Mouse (Mus musculus): ENCODE measurements around the gene Rapgef1. TPM values are rescaled to one million over a fixed set of nuclear protein-coding genes. Genes with fewer than 3 reads are reported as not detected.

Rapgef1 gene
- polyA plus RNA-seq, 1 experiment from 2014 or later = 11.3 TPM

DNA sequence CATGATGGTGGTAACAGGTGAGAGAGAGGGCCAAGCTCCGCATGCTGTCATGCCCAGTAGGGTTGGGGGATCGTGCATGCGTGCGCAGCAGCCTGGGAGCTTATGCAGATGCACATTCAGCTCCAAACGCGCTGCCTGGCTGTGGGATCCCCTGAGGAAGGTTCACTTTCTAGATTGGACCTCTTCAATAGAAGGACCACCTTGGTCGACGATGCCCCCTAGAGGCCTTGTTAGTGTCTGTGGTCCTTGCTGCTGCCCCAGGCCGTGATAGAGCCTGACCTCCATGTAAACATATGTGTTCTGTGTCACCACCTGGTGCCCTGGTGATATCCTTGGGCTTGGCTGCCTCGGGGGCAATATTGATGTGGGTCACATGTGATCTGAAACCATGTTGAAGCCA, 30.3 kb upstream of the Rapgef1 start:
- 25% methylated on average over 10 of the region's 10 CpGs for WGBS

GRCm38 (mm10) chr2:29591626-29592025, 27.9 kb upstream of the Rapgef1 start:
- H3K4me1 ChIP-seq (ENCODE audit: control insufficient read depth, insufficient read depth, low read length) = no peaks in the 10 kb centered on the region
- no peak overlapping the region for H3K27ac ChIP-seq (ENCODE audit: low read length)
- WGBS = 82% methylated on average over 6 of the region's 6 CpGs
- H3K4me2 ChIP-seq (ENCODE audit: low read depth, low read length) = no peak overlapping the region
- no peak overlapping the region for H3K4me3 ChIP-seq (ENCODE audit: low read length)
- H3K9ac ChIP-seq (ENCODE audit: low read length) = no peak overlapping the region
- no peaks in the 10 kb centered on the region for H3K9me3 ChIP-seq (replicated peaks; ENCODE audit: control insufficient read depth, low read length)
- 0 out of 2 replicates have a peak, but pooled peaks cover 3% of the 10 kb centered on the region for H3K27me3 ChIP-seq (ENCODE audit: control insufficient read depth, insufficient read depth, low read length)
- ATAC-seq (replicated peaks; ENCODE audit: extremely low read depth, insufficient read depth, low FRiP score) = no peak
- no peaks in the 10 kb centered on the region for H3K36me3 ChIP-seq (ENCODE audit: control insufficient read depth, insufficient read depth)

More for the DNA sequence above, 30.3 kb upstream of the Rapgef1 start:
- Histone ChIP-seq H3K36me3 (ENCODE audit: control insufficient read depth, insufficient read depth) (no peaks in the 10 kb centered on the region), H3K4me1 (ENCODE audit: control insufficient read depth, insufficient read depth, low read length) (no peaks in the 10 kb centered on the region), H3K9me3 (replicated peaks; ENCODE audit: control insufficient read depth, low read length) (no peaks in the 10 kb centered on the region), H3K27me3 (ENCODE audit: control insufficient read depth, insufficient read depth, low read length) (0 out of 2 replicates have a peak, but pooled peaks cover 3% of the 10 kb centered on the region), H3K4me3 (ENCODE audit: low read length) (no peak overlapping the region), H3K9ac (ENCODE audit: low read length) (no peak overlapping the region), H3K27ac (ENCODE audit: low read length) (no peak overlapping the region), H3K4me2 (ENCODE audit: low read depth, low read length) (no peak overlapping the region)
- ATAC-seq (replicated peaks; ENCODE audit: extremely low read depth, insufficient read depth, low FRiP score) = no peak

DNA sequence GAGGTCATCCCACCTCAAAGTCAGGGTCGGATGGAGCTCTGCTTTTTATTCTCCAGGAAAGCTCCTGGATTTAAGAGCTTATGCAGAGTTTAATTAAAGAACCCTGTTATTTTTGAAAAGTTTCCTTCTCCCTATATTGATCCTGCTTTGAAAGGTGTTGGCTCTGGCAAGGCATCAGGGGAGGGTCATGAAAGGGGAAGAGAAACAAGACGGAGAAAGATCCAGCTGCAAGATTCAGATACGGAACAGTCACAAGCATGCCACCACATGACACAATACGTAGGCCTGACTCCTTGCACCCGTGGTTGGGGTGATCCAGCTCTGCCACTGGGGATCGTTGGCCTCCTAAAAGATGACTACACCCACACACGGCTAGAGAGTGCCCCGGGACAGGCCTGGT, 27.0 kb upstream of the Rapgef1 start:
- ATAC-seq (replicated peaks; ENCODE audit: extremely low read depth, insufficient read depth, low FRiP score) = no peak
- Histone ChIP-seq H3K36me3 (ENCODE audit: control insufficient read depth, insufficient read depth) (no peaks in the 10 kb centered on the region), H3K27me3 (ENCODE audit: control insufficient read depth, insufficient read depth, low read length) (0 out of 2 replicates have a peak, but pooled peaks cover 3% of the 10 kb centered on the region), H3K9me3 (replicated peaks; ENCODE audit: control insufficient read depth, low read length) (no peaks in the 10 kb centered on the region), H3K9ac (ENCODE audit: low read length) (no peak overlapping the region), H3K4me2 (ENCODE audit: low read depth, low read length) (no peak overlapping the region), H3K27ac (ENCODE audit: low read length) (no peak overlapping the region), H3K4me1 (ENCODE audit: control insufficient read depth, insufficient read depth, low read length) (no peaks in the 10 kb centered on the region), H3K4me3 (ENCODE audit: low read length) (no peak overlapping the region)
- WGBS = 61% methylated on average over 8 of the region's 8 CpGs

DNA sequence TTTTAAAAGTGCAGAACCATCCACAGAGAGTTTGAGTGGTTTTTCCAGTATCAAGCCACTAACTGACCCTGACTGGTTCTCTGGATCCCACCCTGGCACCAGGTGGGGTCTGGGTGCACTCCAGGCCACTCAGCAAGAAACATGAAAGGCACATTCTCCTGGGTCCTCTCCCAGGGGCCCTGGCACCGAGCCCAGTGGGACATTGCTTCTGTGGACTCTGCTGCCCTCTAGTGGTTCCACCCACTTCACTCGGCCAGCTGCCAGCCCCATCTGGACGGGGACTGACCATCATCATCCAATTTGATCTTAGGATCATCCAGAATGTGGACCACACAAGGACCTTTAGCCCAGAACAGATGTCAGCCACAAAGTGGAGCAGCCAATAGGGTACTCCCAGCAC, 15.6 kb upstream of the Rapgef1 start:
- no peak for ATAC-seq (replicated peaks; ENCODE audit: extremely low read depth, insufficient read depth, low FRiP score)
- Histone ChIP-seq H3K27me3 (ENCODE audit: control insufficient read depth, insufficient read depth, low read length) (peaks cover 3% of the 10 kb centered on the region; the same call in 1 of the 2 replicates), H3K4me3 (ENCODE audit: low read length) (no peak overlapping the region), H3K27ac (ENCODE audit: low read length) (no peak overlapping the region), H3K36me3 (ENCODE audit: control insufficient read depth, insufficient read depth) (no peaks in the 10 kb centered on the region), H3K9ac (ENCODE audit: low read length) (no peak overlapping the region), H3K9me3 (replicated peaks; ENCODE audit: control insufficient read depth, low read length) (no peaks in the 10 kb centered on the region), H3K4me2 (ENCODE audit: low read depth, low read length) (no peak overlapping the region), H3K4me1 (ENCODE audit: control insufficient read depth, insufficient read depth, low read length) (0 out of 2 replicates have a peak, but pooled peaks cover 3% of the 10 kb centered on the region)
- whole genome bisulfite sequencing = 2% methylated on average over 3 of the region's 3 CpGs

DNA sequence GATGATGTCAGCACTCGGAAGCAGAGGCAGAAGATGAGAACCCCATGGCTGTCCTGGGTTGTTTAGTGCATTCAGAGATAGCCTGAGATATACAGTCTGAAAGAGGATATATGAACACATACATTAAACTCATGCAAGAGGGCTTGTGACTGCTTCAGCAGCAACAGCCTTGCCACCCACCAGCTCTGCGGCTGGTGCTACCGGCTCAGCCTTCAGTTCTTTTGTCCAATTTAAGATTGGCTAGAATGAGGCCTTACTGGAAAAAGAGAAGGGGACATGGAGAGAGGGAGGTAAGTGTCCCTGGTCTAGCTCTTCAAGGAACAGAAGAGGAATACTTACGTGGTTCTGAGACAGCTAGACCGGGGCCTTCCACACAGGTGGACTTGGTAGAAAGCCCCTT, 13.9 kb upstream of the Rapgef1 start:
- Histone ChIP-seq H3K27ac (ENCODE audit: low read length) (no peak overlapping the region), H3K4me3 (ENCODE audit: low read length) (no peak overlapping the region), H3K36me3 (ENCODE audit: control insufficient read depth, insufficient read depth) (no peaks in the 10 kb centered on the region), H3K4me1 (ENCODE audit: control insufficient read depth, insufficient read depth, low read length) (0 out of 2 replicates have a peak, but pooled peaks cover 3% of the 10 kb centered on the region), H3K4me2 (ENCODE audit: low read depth, low read length) (no peak overlapping the region), H3K27me3 (ENCODE audit: control insufficient read depth, insufficient read depth, low read length) (peaks cover 3% of the 10 kb centered on the region; the same call in 1 of the 2 replicates), H3K9ac (ENCODE audit: low read length) (no peak overlapping the region), H3K9me3 (replicated peaks; ENCODE audit: control insufficient read depth, low read length) (no peaks in the 10 kb centered on the region)
- WGBS = 84% methylated on average over 5 of the region's 5 CpGs
- ATAC-seq (replicated peaks; ENCODE audit: extremely low read depth, insufficient read depth, low FRiP score) = no peak

GRCm38 (mm10) chr2:29606460-29606859, 13.1 kb upstream of the Rapgef1 start:
- Histone ChIP-seq H3K27ac (ENCODE audit: low read length) (no peak overlapping the region), H3K4me2 (ENCODE audit: low read depth, low read length) (no peak overlapping the region), H3K9ac (ENCODE audit: low read length) (no peak overlapping the region), H3K36me3 (ENCODE audit: control insufficient read depth, insufficient read depth) (no peaks in the 10 kb centered on the region), H3K4me3 (ENCODE audit: low read length) (no peak overlapping the region), H3K27me3 (ENCODE audit: control insufficient read depth, insufficient read depth, low read length) (peaks cover 3% of the 10 kb centered on the region; the same call in 1 of the 2 replicates), H3K9me3 (replicated peaks; ENCODE audit: control insufficient read depth, low read length) (no peaks in the 10 kb centered on the region), H3K4me1 (ENCODE audit: control insufficient read depth, insufficient read depth, low read length) (0 out of 2 replicates have a peak, but pooled peaks cover 3% of the 10 kb centered on the region)
- 21% methylated on average over 6 of the region's 6 CpGs for WGBS
- no peak for ATAC-seq (replicated peaks; ENCODE audit: extremely low read depth, insufficient read depth, low FRiP score)

- no peak overlapping the region for H3K4me3 ChIP-seq (ENCODE audit: low read length)
- no peaks in the 10 kb centered on the region for H3K27me3 ChIP-seq (ENCODE audit: control insufficient read depth, insufficient read depth, low read length)
- H3K9ac ChIP-seq (ENCODE audit: low read length) = no peak overlapping the region
- H3K36me3 ChIP-seq (ENCODE audit: control insufficient read depth, insufficient read depth) = no peaks in the 10 kb centered on the region
- no peak overlapping the region for H3K4me2 ChIP-seq (ENCODE audit: low read depth, low read length)
- no peak overlapping the region for H3K27ac ChIP-seq (ENCODE audit: low read length)
- WGBS = 83% methylated on average over 1 of the region's 1 CpGs
- no peak for ATAC-seq (replicated peaks; ENCODE audit: extremely low read depth, insufficient read depth, low FRiP score)
- H3K9me3 ChIP-seq (replicated peaks; ENCODE audit: control insufficient read depth, low read length) = 0 out of 2 replicates have a peak, but pooled peaks cover 2% of the 10 kb centered on the region
- H3K4me1 ChIP-seq (ENCODE audit: control insufficient read depth, insufficient read depth, low read length) = peaks cover 18% of the 10 kb centered on the region
These were observed 2.2 kb upstream of the Rapgef1 start for GRCm38 (mm10) chr2:29617341-29617740.

- ATAC-seq (replicated peaks; ENCODE audit: extremely low read depth, insufficient read depth, low FRiP score) = no peak
- Histone ChIP-seq H3K36me3 (ENCODE audit: control insufficient read depth, insufficient read depth) (no peaks in the 10 kb centered on the region), H3K4me1 (ENCODE audit: control insufficient read depth, insufficient read depth, low read length) (peaks cover 34% of the 10 kb centered on the region), H3K9ac (ENCODE audit: low read length) (no peak overlapping the region), H3K27me3 (ENCODE audit: control insufficient read depth, insufficient read depth, low read length) (no peaks in the 10 kb centered on the region), H3K4me2 (ENCODE audit: low read depth, low read length) (no peak overlapping the region), H3K9me3 (replicated peaks; ENCODE audit: control insufficient read depth, low read length) (0 out of 2 replicates have a peak, but pooled peaks cover 2% of the 10 kb centered on the region), H3K4me3 (ENCODE audit: low read length) (no peak overlapping the region), H3K27ac (ENCODE audit: low read length) (no peak overlapping the region)
- WGBS = 61% methylated on average over 8 of the region's 8 CpGs
These were observed 515 bp upstream of the Rapgef1 start for GRCm38 (mm10) chr2:29618926-29619483.

- peak overlapping the region; percentile 90 for H3K4me2 ChIP-seq (ENCODE audit: low read depth, low read length)
- peak; percentile 29; the same call in 1 of the 2 replicates for ATAC-seq (replicated peaks; ENCODE audit: extremely low read depth, insufficient read depth, low FRiP score)
- H3K9me3 ChIP-seq (replicated peaks; ENCODE audit: control insufficient read depth, low read length) = no peaks in the 10 kb centered on the region
- peaks cover 48% of the 10 kb centered on the region for H3K4me1 ChIP-seq (ENCODE audit: control insufficient read depth, insufficient read depth, low read length)
- no peaks in the 10 kb centered on the region for H3K36me3 ChIP-seq (ENCODE audit: control insufficient read depth, insufficient read depth)
- H3K27me3 ChIP-seq (ENCODE audit: control insufficient read depth, insufficient read depth, low read length) = no peaks in the 10 kb centered on the region
- peak overlapping the region; percentile 69 for H3K4me3 ChIP-seq (ENCODE audit: low read length)
- H3K27ac ChIP-seq (ENCODE audit: low read length) = peak overlapping the region; percentile 75
- H3K9ac ChIP-seq (ENCODE audit: low read length) = peak overlapping the region; percentile 93
- WGBS = 2% methylated on average over 15 of the region's 15 CpGs
These were observed 844 bp downstream of the Rapgef1 start for GRCm38 (mm10) chr2:29620301-29620827.

Measured in heart, embryonic 16.5 days (tissue).